Mouse (Mus musculus) heart, embryonic 12.5 days (tissue): ENCODE results near the gene Dazap1. TPM values are rescaled to one million over a fixed set of nuclear protein-coding genes. Genes with fewer than 3 reads are reported as not detected.

ENCODE experiments used
- ATAC-seq: fragments of 200-750 bp; cut with Nextera tagmentation; 2 replicates; pipeline ENCODE4 v1.8.0; 2017; ENCODE audit warnings: moderate TSS enrichment, moderate library complexity; ENCODE audit not compliant: insufficient number of reproducible peaks, low FRiP score
- H3K27ac ChIP-seq: fragments of 300-500 bp; sonication (generic); 2 replicates; pipeline ENCODE4 v1.5.1; 2016; ENCODE audit warnings: mild to moderate bottlenecking, moderate library complexity; ENCODE audit not compliant: poor library complexity, severe bottlenecking
- H3K27me3 ChIP-seq: fragments of 300-500 bp; sonication (generic); replicated peaks from 2 replicates; pipeline ENCODE4 v1.6.1; 2016; ENCODE audit warnings: mild to moderate bottlenecking, moderate library complexity
- H3K36me3 ChIP-seq: fragments of 300-500 bp; sonication (generic); 2 replicates; pipeline ENCODE4 v1.6.1; 2016; ENCODE audit warnings: mild to moderate bottlenecking, moderate library complexity
- H3K4me1 ChIP-seq: fragments of 300-500 bp; sonication (generic); replicated peaks from 2 replicates; pipeline ENCODE4 v1.6.1; 2016; ENCODE audit warnings: mild to moderate bottlenecking
- H3K4me2 ChIP-seq: fragments of 300-500 bp; sonication (generic); 2 replicates; pipeline ENCODE4 v1.6.1; 2016; ENCODE audit warnings: mild to moderate bottlenecking, moderate library complexity
- H3K4me3 ChIP-seq: fragments of 300-500 bp; sonication (generic); 2 replicates; pipeline ENCODE4 v1.5.1; 2016; ENCODE audit warnings: mild to moderate bottlenecking
- H3K9ac ChIP-seq: fragments of 300-500 bp; sonication (generic); 2 replicates; pipeline ENCODE4 v1.6.1; 2016; ENCODE audit warnings: mild to moderate bottlenecking, moderate library complexity
- H3K9me3 ChIP-seq: fragments of 300-500 bp; sonication (generic); replicated peaks from 2 replicates; pipeline ENCODE4 v1.6.1; 2016; ENCODE audit warnings: mild to moderate bottlenecking, moderate library complexity
- WGBS: fragments of 180-500 bp; shearing (Covaris S2); methylation state at CpG from one replicate; pipeline ENCODE4 v1.1.7; 2016; 5-methylcytosine and 5-hydroxymethylcytosine counted together
- polyA plus RNA-seq: library from polyadenylated mRNA; unstranded; fragments of >200 nt; fragmentation: Nextera tagmentation; extraction: Ambion mirVana; gene quantifications from 2 replicates; pipeline ENCODE4 v1.2.1, GENCODE M21; 2016

The Dazap1 gene
- polyA plus RNA-seq, 1 experiment from 2014 or later, result 37.4 TPM

DNA sequence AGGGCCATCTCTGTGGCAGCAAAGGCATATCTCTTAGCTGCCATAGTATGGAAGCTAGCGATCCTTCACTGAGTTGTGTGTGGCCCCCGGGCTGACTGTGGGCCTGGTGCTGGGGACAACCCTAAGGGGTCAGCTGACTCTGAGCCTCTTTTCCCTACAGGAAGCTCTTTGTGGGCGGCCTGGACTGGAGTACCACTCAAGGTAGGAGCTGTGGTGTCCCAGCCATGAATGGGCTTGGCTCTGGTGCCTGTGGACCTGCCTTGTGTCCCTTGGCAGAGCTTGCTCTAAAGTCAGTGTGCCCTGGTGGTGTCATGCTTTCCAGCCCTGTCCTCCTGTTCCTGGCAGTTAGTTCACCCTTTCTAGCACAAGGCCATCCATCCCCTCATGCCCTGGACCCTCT, 12.6 kb downstream of the Dazap1 start:
- 81% methylated on average over 3 of the region's 3 CpGs for WGBS
- Histone ChIP-seq H3K36me3 (peaks cover 77% of the 10 kb centered on the region), H3K9ac (peak overlapping the region; percentile 32; the same call in 1 of the 2 replicates), H3K9me3 (no peaks in the 10 kb centered on the region), H3K4me3 (no peak overlapping the region), H3K4me2 (no peak overlapping the region), H3K27me3 (no peaks in the 10 kb centered on the region), H3K27ac (no peak overlapping the region), H3K4me1 (peaks cover 45% of the 10 kb centered on the region)
- no peak for ATAC-seq

DNA sequence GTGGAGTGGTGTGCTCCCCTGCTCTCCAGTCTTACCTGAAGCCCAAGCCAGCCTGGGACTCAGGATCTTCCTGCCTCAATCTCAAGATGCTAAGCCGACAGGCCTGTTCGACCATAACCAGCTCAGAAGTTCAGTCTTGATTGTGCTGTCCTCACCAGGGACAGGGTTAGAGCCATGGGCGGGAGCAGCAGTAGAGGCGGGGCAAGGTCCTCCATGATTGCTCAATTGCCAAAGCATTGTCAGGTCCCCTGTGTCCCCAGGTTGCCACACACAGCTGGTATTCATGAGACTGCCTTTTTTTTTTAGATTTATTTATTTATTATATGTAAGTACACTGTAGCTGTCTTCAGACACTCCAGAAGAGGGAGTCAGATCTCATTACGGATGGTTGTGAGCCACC, 15.0 kb downstream of the Dazap1 start:
- WGBS, result 82% methylated on average over 5 of the region's 5 CpGs

DNA sequence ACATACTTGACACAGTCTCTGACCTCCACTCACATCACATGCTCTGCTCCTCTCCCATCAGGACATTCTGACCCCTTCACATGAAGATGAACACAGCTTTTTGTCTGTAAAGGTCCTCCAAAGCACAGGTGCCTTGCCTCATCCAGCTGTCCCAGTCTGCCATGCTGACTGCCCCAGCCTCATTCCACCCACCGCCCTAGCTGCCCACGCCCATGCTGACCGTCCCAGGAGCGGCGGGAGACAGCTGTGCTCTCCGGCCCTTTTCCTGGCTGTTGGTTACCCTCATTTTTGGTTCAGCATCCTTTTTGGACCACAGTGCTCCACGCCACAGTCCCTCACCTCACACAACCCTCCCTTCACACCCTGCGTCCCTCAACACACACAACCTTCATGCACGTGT, 17.1 kb downstream of the Dazap1 start:
- H3K4me1 ChIP-seq, result peaks cover 30% of the 10 kb centered on the region

More for the DNA sequence above, 15.0 kb downstream of the Dazap1 start:
- Histone ChIP-seq H3K27me3 (no peaks in the 10 kb centered on the region), H3K9me3 (no peaks in the 10 kb centered on the region), H3K4me3 (no peak overlapping the region), H3K36me3 (peaks cover 89% of the 10 kb centered on the region), H3K4me2 (no peak overlapping the region), H3K27ac (no peak overlapping the region), H3K4me1 (peaks cover 32% of the 10 kb centered on the region), H3K9ac (no peak overlapping the region)
- no peak for ATAC-seq

DNA sequence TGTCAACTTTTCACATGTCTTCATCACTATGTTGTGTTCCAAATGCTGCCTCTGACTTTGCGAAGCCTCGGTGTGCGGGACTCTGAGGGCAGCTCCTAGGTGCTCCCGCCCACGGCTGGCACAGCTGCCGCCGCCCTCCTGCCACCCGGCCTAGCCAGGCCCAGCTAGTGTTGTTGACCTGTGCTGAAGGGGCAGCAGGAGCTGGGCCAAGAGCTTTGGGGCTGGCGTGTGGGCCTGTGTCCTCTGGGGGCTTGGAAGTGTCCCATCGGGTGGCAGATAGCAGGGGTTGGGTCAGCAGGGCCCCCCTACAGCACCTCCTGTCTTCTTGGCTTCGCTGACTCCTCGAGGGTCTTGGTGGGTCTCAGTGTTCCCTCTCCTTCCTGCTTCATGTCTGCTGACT, 18.0 kb downstream of the Dazap1 start:
- peaks cover 22% of the 10 kb centered on the region for H3K4me1 ChIP-seq
- H3K9me3 ChIP-seq, result no peaks in the 10 kb centered on the region
- H3K27ac ChIP-seq, result no peak overlapping the region
- no peak overlapping the region for H3K4me3 ChIP-seq
- peaks cover 95% of the 10 kb centered on the region for H3K36me3 ChIP-seq
- no peak for ATAC-seq
- no peaks in the 10 kb centered on the region for H3K27me3 ChIP-seq
- H3K4me2 ChIP-seq, result no peak overlapping the region
- H3K9ac ChIP-seq, result no peak overlapping the region
- 92% methylated on average over 12 of the region's 12 CpGs for WGBS

More for the DNA sequence above, 17.1 kb downstream of the Dazap1 start:
- no peak overlapping the region for H3K4me2 ChIP-seq
- H3K9ac ChIP-seq, result no peak overlapping the region
- no peaks in the 10 kb centered on the region for H3K9me3 ChIP-seq
- H3K27me3 ChIP-seq, result no peaks in the 10 kb centered on the region
- no peak overlapping the region for H3K4me3 ChIP-seq
- no peak for ATAC-seq
- no peak overlapping the region for H3K27ac ChIP-seq
- H3K36me3 ChIP-seq, result peaks cover 94% of the 10 kb centered on the region
- WGBS, result 92% methylated on average over 9 of the region's 9 CpGs

DNA sequence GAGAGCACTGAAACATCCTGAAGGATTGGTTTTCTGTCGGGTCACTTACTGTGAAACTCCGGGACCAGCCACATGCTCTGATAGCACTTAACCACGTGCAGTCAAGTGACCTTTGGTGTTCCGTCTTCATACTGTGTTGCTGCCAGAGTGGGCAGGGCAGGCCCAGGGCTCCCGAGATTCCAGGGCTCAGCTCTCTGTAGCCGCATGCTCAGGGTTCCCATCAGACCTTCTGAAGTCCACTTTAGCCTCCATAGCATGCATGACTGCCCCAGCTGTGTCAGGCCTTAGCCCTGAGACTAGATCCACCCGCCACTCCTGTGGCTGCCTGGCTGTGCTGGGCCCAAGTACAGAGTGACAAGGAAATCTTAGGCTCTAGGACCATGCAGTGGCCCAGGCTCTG, 20.0 kb downstream of the Dazap1 start:
- Histone ChIP-seq H3K27me3 (no peaks in the 10 kb centered on the region), H3K36me3 (peaks cover 95% of the 10 kb centered on the region), H3K4me2 (no peak overlapping the region), H3K9ac (peak overlapping the region; percentile 34; the same call in 1 of the 2 replicates), H3K9me3 (no peaks in the 10 kb centered on the region), H3K4me1 (peaks cover 22% of the 10 kb centered on the region), H3K4me3 (no peak overlapping the region), H3K27ac (peak overlapping the region; percentile 20; the same call in 1 of the 2 replicates)
- WGBS, result 68% methylated on average over 7 of the region's 7 CpGs
- ATAC-seq, result no peak

DNA sequence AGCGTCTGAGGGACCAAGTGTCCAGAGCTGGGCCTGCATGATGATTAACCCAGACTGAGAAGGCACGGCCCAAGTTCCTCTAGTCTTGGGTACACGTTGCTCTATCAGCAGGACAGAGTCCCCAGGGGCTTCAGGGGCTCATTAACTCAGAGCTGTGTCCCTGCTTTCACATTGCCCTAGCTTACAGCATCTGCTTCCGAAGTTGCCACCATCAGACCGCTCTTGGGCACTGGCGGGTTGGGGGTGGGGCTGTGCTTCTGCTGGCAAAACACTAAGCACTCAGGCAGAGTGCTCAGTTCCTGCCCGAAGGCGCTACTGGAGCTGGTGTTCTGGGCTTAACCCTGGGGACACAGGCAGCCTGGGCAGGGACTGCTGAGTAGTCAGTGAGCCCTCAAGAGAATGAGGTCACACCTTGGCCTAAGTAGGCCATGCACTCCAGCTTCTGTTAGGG, 20.7 kb downstream of the Dazap1 start:
- Histone ChIP-seq H3K27me3 (no peaks in the 10 kb centered on the region), H3K4me3 (no peak overlapping the region), H3K9me3 (no peaks in the 10 kb centered on the region), H3K9ac (peak overlapping the region; percentile 49; the same call in 1 of the 2 replicates), H3K4me1 (peaks cover 22% of the 10 kb centered on the region), H3K36me3 (peaks cover 96% of the 10 kb centered on the region), H3K4me2 (no peak overlapping the region), H3K27ac (peak overlapping the region; percentile 20; the same call in 1 of the 2 replicates)
- no peak for ATAC-seq
- 71% methylated on average over 8 of the region's 8 CpGs for WGBS

DNA sequence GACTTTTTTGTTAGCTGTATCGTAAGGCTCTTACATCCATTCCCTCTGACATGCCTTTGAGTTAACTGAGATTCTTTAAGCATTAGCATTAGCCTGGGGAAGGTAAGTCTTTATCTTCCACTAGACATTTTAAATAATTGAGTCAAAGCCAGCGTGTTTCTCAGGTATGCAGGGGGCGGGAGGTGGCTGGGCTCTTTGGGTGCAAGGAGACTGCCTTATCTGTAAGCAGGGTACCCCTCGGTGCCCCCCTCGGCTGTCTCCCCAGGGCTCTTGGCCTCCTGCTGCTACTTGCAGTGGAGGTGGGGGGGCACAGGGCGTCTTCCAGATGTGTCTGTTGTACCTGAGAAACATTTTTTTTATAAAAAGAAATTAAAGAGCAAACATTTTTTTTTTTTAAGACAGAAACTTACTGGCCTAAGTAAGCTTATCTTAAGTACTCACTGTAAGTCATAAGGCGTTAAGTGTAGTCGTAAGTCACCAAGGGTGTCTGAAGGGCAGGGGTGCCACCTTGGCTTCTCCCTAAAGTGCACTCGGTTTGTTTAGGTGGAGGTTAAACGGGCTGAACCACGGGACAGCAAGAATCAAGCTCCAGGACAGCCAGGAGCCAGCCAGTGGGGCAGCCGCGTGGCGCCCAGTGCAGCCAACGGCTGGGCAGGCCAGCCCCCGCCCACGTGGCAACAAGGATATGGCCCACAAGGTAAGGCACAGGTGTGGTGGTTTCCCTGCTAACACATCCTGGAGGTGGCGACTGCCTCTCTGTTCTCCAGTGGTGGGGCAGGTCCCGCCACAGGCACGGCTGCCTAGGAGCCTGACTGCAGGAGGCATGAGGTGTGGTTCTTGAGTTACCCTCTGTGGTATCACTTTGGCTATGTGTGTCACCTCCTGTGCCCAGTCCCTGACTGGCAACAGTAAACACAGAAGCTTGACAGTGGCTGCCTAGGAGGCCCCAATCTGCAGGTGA, 21.5 kb downstream of the Dazap1 start:
- Histone ChIP-seq H3K4me2 (no peak overlapping the region), H3K9ac (no peak overlapping the region), H3K4me3 (no peak overlapping the region), H3K9me3 (no peaks in the 10 kb centered on the region), H3K4me1 (peaks cover 22% of the 10 kb centered on the region), H3K27me3 (no peaks in the 10 kb centered on the region), H3K27ac (0 out of 2 replicates have a peak overlapping the region, but pooled peaks have one; percentile 20), H3K36me3 (peaks cover 96% of the 10 kb centered on the region)
- ATAC-seq, result no peak
- WGBS, result 84% methylated on average over 20 of the region's 20 CpGs

DNA sequence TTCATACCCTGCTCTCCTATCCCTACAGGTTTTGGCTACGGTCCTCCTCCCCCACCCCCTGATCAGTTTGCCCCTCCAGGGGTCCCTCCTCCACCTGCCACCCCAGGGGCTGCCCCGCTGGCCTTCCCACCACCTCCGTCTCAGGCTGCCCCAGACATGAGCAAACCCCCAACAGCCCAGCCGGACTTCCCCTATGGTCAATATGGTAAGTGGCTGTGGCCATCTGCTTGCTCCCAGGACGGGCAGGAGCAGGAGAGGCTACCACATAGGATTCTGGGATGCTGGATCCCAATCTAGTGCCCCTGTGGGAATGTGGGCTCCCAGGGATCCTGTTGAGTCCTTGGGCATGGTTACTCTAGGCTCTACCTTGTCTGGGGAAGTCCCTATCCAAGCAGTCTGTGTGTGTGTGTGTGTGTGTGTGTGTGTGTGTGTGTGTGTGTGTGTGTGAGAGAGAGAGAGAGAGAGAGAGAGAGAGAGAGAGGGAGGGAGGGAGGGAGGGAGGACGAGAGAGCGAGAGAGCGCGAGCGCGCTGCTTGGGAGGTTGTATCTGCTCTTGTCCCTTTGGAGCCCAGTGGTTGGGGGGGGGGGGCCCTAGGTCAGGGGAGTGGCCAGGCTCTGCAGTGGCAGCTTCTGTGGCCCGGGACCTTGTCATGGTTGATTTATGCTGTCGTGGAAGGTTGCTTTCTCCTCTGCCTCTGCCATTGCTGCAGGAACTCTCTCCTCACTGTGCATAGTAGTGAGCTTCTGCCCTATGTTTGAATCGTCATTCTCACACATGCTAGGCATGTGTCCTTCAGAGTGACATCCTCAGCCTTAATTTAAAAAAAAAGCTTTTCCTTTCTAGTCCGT, 24.2 kb downstream of the Dazap1 start:
- no peak overlapping the region for H3K27ac ChIP-seq
- H3K27me3 ChIP-seq, result no peaks in the 10 kb centered on the region
- H3K4me2 ChIP-seq, result no peak overlapping the region
- no peak overlapping the region; the same call in 1 of the 2 replicates for H3K9ac ChIP-seq
- H3K4me3 ChIP-seq, result no peak overlapping the region
- peaks cover 21% of the 10 kb centered on the region for H3K4me1 ChIP-seq
- H3K36me3 ChIP-seq, result peaks cover 84% of the 10 kb centered on the region
- H3K9me3 ChIP-seq, result no peaks in the 10 kb centered on the region
- WGBS, result 88% methylated on average over 15 of the region's 15 CpGs
- no peak for ATAC-seq

DNA sequence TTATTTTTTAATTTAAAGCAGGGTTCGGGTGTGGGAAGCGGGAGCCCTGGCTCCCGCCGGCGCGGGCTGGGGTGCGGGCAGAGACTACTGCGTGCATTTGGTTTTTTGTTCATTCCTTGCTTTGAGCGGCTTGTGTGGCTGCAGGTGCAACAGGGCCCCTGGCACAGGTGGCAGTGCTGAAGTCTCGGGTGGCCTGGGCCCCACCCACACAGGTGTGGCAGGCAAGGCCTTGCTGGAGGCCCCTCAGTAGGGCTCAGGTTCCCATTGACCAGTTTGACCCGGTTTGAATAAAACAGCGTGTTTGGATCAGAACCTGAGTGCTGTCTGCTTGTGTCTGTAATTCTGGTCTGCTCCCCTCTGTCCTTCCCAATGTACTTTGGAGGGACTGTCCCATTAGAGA, 26.8 kb downstream of the Dazap1 start:
- Histone ChIP-seq H3K27ac (no peak overlapping the region), H3K27me3 (no peaks in the 10 kb centered on the region), H3K36me3 (peaks cover 59% of the 10 kb centered on the region), H3K9me3 (no peaks in the 10 kb centered on the region), H3K4me3 (no peak overlapping the region), H3K9ac (no peak overlapping the region), H3K4me2 (no peak overlapping the region), H3K4me1 (peaks cover under 1% of the 10 kb centered on the region)
- ATAC-seq, result no peak
- WGBS, result 94% methylated on average over 12 of the region's 12 CpGs

DNA sequence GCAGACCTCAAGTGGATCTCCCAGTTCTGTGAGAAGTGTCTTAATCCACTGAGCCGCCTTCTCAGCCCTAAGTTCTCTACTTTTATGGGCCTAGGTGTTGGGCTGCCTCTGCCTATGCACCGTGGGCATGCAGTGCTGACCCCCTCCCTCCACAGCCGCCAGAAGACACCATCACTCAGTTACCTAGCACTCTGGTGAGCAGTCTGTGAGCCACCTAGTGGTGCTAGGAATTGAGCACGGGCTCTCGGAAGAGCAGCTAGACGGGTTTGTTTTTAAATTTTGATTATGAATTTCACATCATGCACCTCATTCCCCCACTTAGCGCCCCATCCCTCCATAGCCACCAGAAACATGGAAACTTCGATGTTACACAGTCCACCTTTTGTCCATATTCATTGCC, 27.4 kb downstream of the Dazap1 start:
- 71% methylated on average over 8 of the region's 8 CpGs for WGBS
- ATAC-seq, result no peak
- peaks cover 6% of the 10 kb centered on the region for H3K4me1 ChIP-seq
- no peaks in the 10 kb centered on the region for H3K27me3 ChIP-seq
- peaks cover 59% of the 10 kb centered on the region for H3K36me3 ChIP-seq
- H3K4me2 ChIP-seq, result no peak overlapping the region
- H3K27ac ChIP-seq, result no peak overlapping the region
- H3K9me3 ChIP-seq, result no peaks in the 10 kb centered on the region
- no peak overlapping the region for H3K9ac ChIP-seq
- no peak overlapping the region for H3K4me3 ChIP-seq
